Mouse (Mus musculus) midbrain, embryonic 15.5 days (tissue): Measurements from ENCODE around the gene Gm20388. TPM values are rescaled to one million over a fixed set of nuclear protein-coding genes. Genes with fewer than 3 reads are reported as not detected.

Experiments used
- ATAC-seq: fragments of 200-750 bp; cut with Nextera tagmentation; replicated peaks from 2 replicates; pipeline ENCODE4 v1.8.0; 2017; ENCODE audit warnings: moderate TSS enrichment
- H3K27ac ChIP-seq: fragments of 300-500 bp; sonication (generic); 2 replicates; pipeline ENCODE4 v1.5.1; 2015; ENCODE audit warnings: mild to moderate bottlenecking, inconsistent platforms
- H3K27me3 ChIP-seq: fragments of 300-500 bp; sonication (generic); replicated peaks from 2 replicates; pipeline ENCODE4 v1.6.1; 2015; ENCODE audit warnings: inconsistent platforms
- H3K36me3 ChIP-seq: fragments of 300-500 bp; sonication (generic); replicated peaks from 2 replicates; pipeline ENCODE4 v1.6.1; 2015; ENCODE audit warnings: inconsistent platforms
- H3K4me1 ChIP-seq: fragments of 300-500 bp; sonication (generic); 2 replicates; pipeline ENCODE4 v1.6.1; 2015; ENCODE audit warnings: inconsistent platforms
- H3K4me2 ChIP-seq: fragments of 300-500 bp; sonication (generic); 2 replicates; pipeline ENCODE4 v1.6.1; 2015; ENCODE audit warnings: inconsistent platforms, mild to moderate bottlenecking, moderate library complexity
- H3K4me3 ChIP-seq: fragments of 300-500 bp; sonication (generic); 2 replicates; pipeline ENCODE4 v1.5.1; 2015; ENCODE audit warnings: mild to moderate bottlenecking, inconsistent platforms
- H3K9ac ChIP-seq: fragments of 300-500 bp; sonication (generic); 2 replicates; pipeline ENCODE4 v1.6.1; 2015; ENCODE audit warnings: mild to moderate bottlenecking, inconsistent platforms
- H3K9me3 ChIP-seq: fragments of 300-500 bp; sonication (generic); 2 replicates; pipeline ENCODE4 v1.6.1; 2016; ENCODE audit warnings: inconsistent platforms
- WGBS: fragments of 180-500 bp; shearing (Covaris S2); methylation state at CpG from one replicate; pipeline ENCODE4 v1.1.7; 2015; ENCODE audit warnings: mixed read lengths; 5-methylcytosine and 5-hydroxymethylcytosine counted together
- polyA plus RNA-seq: library from polyadenylated mRNA; unstranded; fragments of >200 nt; fragmentation: Nextera tagmentation; extraction: Ambion mirVana; gene quantifications from 2 replicates; pipeline ENCODE4 v1.2.1, GENCODE M21; 2015

Gene Gm20388
- polyA plus RNA-seq, 1 experiment from 2014 or later: 5.6 TPM

GRCm38 (mm10) chr8:124318612-124319315 is 4408.1 kb downstream of the Gm20388 start:
- 0 out of 2 replicates have a peak, but pooled peaks cover 2% of the 10 kb centered on the region for H3K36me3 ChIP-seq
- ATAC-seq: no peak

DNA sequence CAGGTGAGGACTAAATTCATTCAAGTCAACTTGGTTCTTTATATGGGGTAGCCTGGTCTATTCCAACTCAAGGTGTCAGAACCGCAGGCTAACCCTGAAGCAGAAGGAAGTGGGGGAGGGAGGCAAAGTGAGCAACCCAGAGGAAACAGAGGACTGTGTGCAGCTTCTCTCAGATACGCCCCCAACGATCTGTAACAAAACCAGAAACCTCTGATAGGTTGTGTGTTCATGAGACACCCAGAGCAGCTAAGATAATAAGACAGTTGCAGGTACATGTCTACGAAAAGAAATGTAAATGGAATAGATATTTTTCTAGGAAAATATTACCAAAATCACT is 4408.6 kb downstream of the Gm20388 start:
- WGBS: 95% methylated on average over 4 of the region's 4 CpGs
- H3K36me3 ChIP-seq: 0 out of 2 replicates have a peak, but pooled peaks cover 7% of the 10 kb centered on the region
- H3K9me3 ChIP-seq: no peaks in the 10 kb centered on the region
- no peak for ATAC-seq
- no peak overlapping the region for H3K4me3 ChIP-seq
- H3K4me1 ChIP-seq: peaks cover 59% of the 10 kb centered on the region
- H3K9ac ChIP-seq: no peak overlapping the region
- no peaks in the 10 kb centered on the region for H3K27me3 ChIP-seq
- H3K27ac ChIP-seq: no peak overlapping the region
- H3K4me2 ChIP-seq: no peak overlapping the region

More at GRCm38 (mm10) chr8:124318612-124319315, 4408.1 kb downstream of the Gm20388 start:
- 71% methylated on average over 11 of the region's 11 CpGs for WGBS
- Histone ChIP-seq H3K4me2 (no peak overlapping the region), H3K27ac (no peak overlapping the region), H3K27me3 (no peaks in the 10 kb centered on the region), H3K9ac (no peak overlapping the region), H3K4me1 (peaks cover 59% of the 10 kb centered on the region), H3K4me3 (no peak overlapping the region), H3K9me3 (no peaks in the 10 kb centered on the region)

DNA sequence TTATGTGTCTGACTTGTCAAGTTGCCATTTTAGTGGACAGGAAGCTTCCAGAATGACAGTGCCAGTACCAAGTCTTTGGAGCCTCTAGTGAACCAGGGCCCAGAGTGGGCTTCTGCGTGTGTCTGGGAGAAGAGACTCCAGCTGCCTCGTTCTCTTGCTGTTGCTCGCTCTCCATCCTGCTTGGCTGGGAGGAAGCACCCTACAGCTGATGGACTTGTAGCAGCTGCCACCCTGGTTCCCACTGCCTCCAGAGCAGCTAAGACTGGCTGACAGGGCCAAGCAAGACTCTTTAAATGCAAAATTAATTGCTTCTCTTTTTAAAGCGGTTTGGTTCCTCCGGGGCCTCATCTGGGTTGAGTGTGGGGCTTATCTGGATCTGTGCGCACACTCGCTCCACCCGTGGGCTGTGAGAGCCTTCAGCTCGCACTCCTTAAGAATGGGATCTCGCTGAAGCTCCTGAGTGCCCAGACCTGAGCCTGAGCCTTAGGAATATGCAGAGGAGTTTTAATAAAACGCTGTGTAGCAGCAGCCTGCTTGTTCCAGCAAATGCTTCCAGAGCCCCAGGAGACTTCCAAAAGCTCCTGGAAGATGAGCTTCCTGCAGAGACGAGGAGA is 4410.7 kb downstream of the Gm20388 start:
- no peaks in the 10 kb centered on the region for H3K27me3 ChIP-seq
- H3K9me3 ChIP-seq: no peaks in the 10 kb centered on the region
- WGBS: 28% methylated on average over 12 of the region's 12 CpGs
- H3K9ac ChIP-seq: no peak overlapping the region
- H3K4me1 ChIP-seq: peaks cover 47% of the 10 kb centered on the region
- no peak overlapping the region for H3K4me3 ChIP-seq
- H3K27ac ChIP-seq: peak overlapping the region; percentile 77
- H3K4me2 ChIP-seq: no peak overlapping the region
- peak; percentile 46; the same call in 1 of the 2 replicates for ATAC-seq
- H3K36me3 ChIP-seq: peaks cover 18% of the 10 kb centered on the region; the same call in 1 of the 2 replicates

- H3K4me1 ChIP-seq: peaks cover 29% of the 10 kb centered on the region
- H3K27ac ChIP-seq: no peak overlapping the region
- ATAC-seq: no peak
- H3K4me3 ChIP-seq: no peak overlapping the region
- peaks cover 22% of the 10 kb centered on the region; the same call in 1 of the 2 replicates for H3K36me3 ChIP-seq
- no peaks in the 10 kb centered on the region for H3K9me3 ChIP-seq
- H3K27me3 ChIP-seq: no peaks in the 10 kb centered on the region
- 89% methylated on average over 14 of the region's 14 CpGs for WGBS
- H3K4me2 ChIP-seq: no peak overlapping the region
- no peak overlapping the region for H3K9ac ChIP-seq
Observed at GRCm38 (mm10) chr8:124323356-124323755, 4412.7 kb downstream of the Gm20388 start.

GRCm38 (mm10) chr8:124328259-124328658 is 4417.6 kb downstream of the Gm20388 start:
- ATAC-seq: no peak
- Histone ChIP-seq H3K4me2 (no peak overlapping the region), H3K4me3 (no peak overlapping the region), H3K9ac (no peak overlapping the region), H3K9me3 (no peaks in the 10 kb centered on the region), H3K27me3 (no peaks in the 10 kb centered on the region), H3K4me1 (no peaks in the 10 kb centered on the region; the same call in 1 of the 2 replicates), H3K36me3 (peaks cover 32% of the 10 kb centered on the region; the same call in 1 of the 2 replicates), H3K27ac (no peak overlapping the region)
- WGBS: 90% methylated on average over 7 of the region's 7 CpGs

- Histone ChIP-seq H3K9me3 (no peaks in the 10 kb centered on the region), H3K4me3 (no peak overlapping the region), H3K27ac (no peak overlapping the region), H3K4me1 (no peaks in the 10 kb centered on the region; the same call in 1 of the 2 replicates), H3K27me3 (no peaks in the 10 kb centered on the region), H3K36me3 (peaks cover 32% of the 10 kb centered on the region; the same call in 1 of the 2 replicates), H3K9ac (no peak overlapping the region), H3K4me2 (no peak overlapping the region)
- 41% methylated on average over 10 of the region's 10 CpGs for WGBS
- no peak for ATAC-seq
Observed at GRCm38 (mm10) chr8:124329690-124330089, 4419.0 kb downstream of the Gm20388 start.

GRCm38 (mm10) chr8:124330433-124330832 is 4419.8 kb downstream of the Gm20388 start:
- Histone ChIP-seq H3K4me2 (no peak overlapping the region), H3K27ac (peak overlapping the region; percentile 31; the same call in 1 of the 2 replicates), H3K27me3 (no peaks in the 10 kb centered on the region), H3K4me1 (no peaks in the 10 kb centered on the region; the same call in 1 of the 2 replicates), H3K9ac (no peak overlapping the region), H3K4me3 (no peak overlapping the region), H3K9me3 (no peaks in the 10 kb centered on the region), H3K36me3 (peaks cover 36% of the 10 kb centered on the region; the same call in 1 of the 2 replicates)
- ATAC-seq: peak; percentile 76
- WGBS: 44% methylated on average over 2 of the region's 3 CpGs

GRCm38 (mm10) chr8:124331094-124331493 is 4420.5 kb downstream of the Gm20388 start:
- 89% methylated on average over 3 of the region's 3 CpGs for WGBS
- ATAC-seq: no peak
- Histone ChIP-seq H3K27ac (0 out of 2 replicates have a peak overlapping the region, but pooled peaks have one; percentile 31), H3K9ac (no peak overlapping the region), H3K27me3 (no peaks in the 10 kb centered on the region), H3K4me3 (no peak overlapping the region), H3K9me3 (no peaks in the 10 kb centered on the region), H3K4me2 (no peak overlapping the region), H3K4me1 (no peaks in the 10 kb centered on the region; the same call in 1 of the 2 replicates), H3K36me3 (peaks cover 30% of the 10 kb centered on the region; the same call in 1 of the 2 replicates)

DNA sequence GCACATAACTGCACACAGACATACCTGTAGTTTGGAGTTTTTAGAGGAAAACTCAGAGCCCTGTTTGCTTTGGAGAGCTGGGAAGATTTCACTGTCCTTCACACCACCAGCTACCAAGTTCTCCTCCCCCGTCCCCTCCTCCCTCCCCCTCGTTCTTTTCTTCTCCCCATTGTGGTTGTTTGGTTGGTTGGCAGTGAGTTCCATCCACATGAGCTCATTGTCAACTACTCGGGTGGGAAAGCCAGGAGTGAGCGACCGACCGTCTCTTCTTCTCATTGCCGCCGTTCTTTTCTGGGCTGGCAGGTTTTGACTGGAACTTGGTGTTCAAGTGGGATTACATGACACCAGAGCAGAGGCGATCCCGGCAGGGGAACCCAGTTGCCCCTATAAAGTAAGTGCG is 4421.1 kb downstream of the Gm20388 start:
- peaks cover 30% of the 10 kb centered on the region; the same call in 1 of the 2 replicates for H3K36me3 ChIP-seq
- H3K27ac ChIP-seq: no peak overlapping the region
- no peak overlapping the region for H3K9ac ChIP-seq
- H3K4me3 ChIP-seq: no peak overlapping the region
- no peaks in the 10 kb centered on the region; the same call in 1 of the 2 replicates for H3K4me1 ChIP-seq
- no peaks in the 10 kb centered on the region for H3K9me3 ChIP-seq
- WGBS: 47% methylated on average over 11 of the region's 11 CpGs
- H3K27me3 ChIP-seq: no peaks in the 10 kb centered on the region
- no peak overlapping the region for H3K4me2 ChIP-seq
- no peak for ATAC-seq

DNA sequence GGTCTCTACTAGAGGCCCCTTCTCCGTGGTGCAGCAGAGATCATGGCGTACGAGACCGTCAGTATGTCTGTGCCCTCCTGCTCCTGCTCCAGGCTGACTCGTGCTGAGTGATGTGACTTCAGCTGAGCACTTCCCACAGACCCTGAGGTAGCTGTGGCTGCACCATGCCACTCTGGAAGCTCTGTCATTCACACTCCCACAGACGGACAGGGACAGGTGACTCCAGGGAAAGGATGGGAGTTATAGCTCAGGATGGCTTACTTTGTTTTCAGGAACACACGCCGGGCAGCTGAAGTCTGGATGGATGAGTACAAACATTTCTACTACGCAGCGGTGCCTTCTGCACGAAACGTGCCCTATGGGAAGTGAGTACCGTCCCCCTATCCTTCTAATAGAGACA is 4425.7 kb downstream of the Gm20388 start:
- Histone ChIP-seq H3K27me3 (no peaks in the 10 kb centered on the region), H3K9me3 (no peaks in the 10 kb centered on the region), H3K4me3 (no peak overlapping the region), H3K36me3 (peaks cover 40% of the 10 kb centered on the region; the same call in 1 of the 2 replicates), H3K4me2 (no peak overlapping the region), H3K27ac (no peak overlapping the region), H3K4me1 (0 out of 2 replicates have a peak, but pooled peaks cover 3% of the 10 kb centered on the region), H3K9ac (no peak overlapping the region)
- no peak for ATAC-seq
- 94% methylated on average over 13 of the region's 13 CpGs for WGBS

DNA sequence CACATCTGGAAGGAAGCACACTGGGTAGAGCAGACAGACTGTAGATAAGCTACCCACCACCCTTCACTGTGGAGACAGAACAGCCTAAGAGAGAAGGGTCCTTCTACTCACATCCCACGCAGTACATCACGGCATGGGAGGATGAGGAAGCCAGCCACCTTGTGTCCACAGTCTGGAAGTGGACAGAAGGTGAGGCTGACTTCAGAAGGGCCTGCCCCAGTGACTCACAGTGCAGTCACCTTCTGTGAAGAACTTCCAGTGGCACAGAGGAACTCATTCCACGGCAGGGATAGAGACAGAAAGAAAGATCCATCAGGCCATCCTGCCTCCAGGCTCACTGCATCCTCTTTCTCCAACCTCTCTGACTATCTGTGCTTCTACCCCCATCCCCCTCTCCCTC is 4429.1 kb downstream of the Gm20388 start:
- ATAC-seq: no peak
- Histone ChIP-seq H3K9me3 (no peaks in the 10 kb centered on the region), H3K9ac (no peak overlapping the region), H3K4me2 (no peak overlapping the region), H3K36me3 (peaks cover 43% of the 10 kb centered on the region; the same call in 1 of the 2 replicates), H3K4me3 (no peak overlapping the region), H3K27me3 (no peaks in the 10 kb centered on the region), H3K4me1 (0 out of 2 replicates have a peak, but pooled peaks cover 3% of the 10 kb centered on the region), H3K27ac (no peak overlapping the region)
- 85% methylated on average over 3 of the region's 3 CpGs for whole genome bisulfite sequencing

GRCm38 (mm10) chr8:124340360-124341068 is 4429.9 kb downstream of the Gm20388 start:
- 0 out of 2 replicates have a peak, but pooled peaks have one; percentile 42 for ATAC-seq
- Histone ChIP-seq H3K27me3 (no peaks in the 10 kb centered on the region), H3K4me1 (0 out of 2 replicates have a peak, but pooled peaks cover 3% of the 10 kb centered on the region), H3K27ac (no peak overlapping the region), H3K9me3 (no peaks in the 10 kb centered on the region), H3K4me2 (no peak overlapping the region), H3K4me3 (no peak overlapping the region), H3K9ac (no peak overlapping the region), H3K36me3 (peaks cover 38% of the 10 kb centered on the region; the same call in 1 of the 2 replicates)
- 63% methylated on average over 17 of the region's 17 CpGs for WGBS
